Mouse (Mus musculus) MEL (cell line): Measurements from ENCODE around the gene Hp1bp3. TPM values are rescaled to one million over a fixed set of nuclear protein-coding genes. Genes with fewer than 3 reads are reported as not detected.

Experiments
- DNase-seq: peaks from one replicate; pipeline ENCODE4 v3.0.0; 2011; ENCODE audit warnings: low read depth, low spot score
- H3K27ac ChIP-seq: 2 replicates; pipeline ENCODE4 v1.5.1; 2012; ENCODE audit warnings: low read depth, mild to moderate bottlenecking, control low read depth, low read length, moderate library complexity; ENCODE audit not compliant: control insufficient read depth
- H3K27me3 ChIP-seq, 2 experiments: fragments of 150-350 bp in 1 of 2; sonication (generic) in 1 of 2; 2 replicates each; pipeline ENCODE4 v1.6.1; 2012; ENCODE audit warnings: low read length in 2 of 2, mild to moderate bottlenecking in 2 of 2, improper control_type of control experiment in 1 of 2, moderate library complexity in 1 of 2; ENCODE audit not compliant: insufficient read depth in 2 of 2, control insufficient read depth in 1 of 2
- H3K36me3 ChIP-seq, 2 experiments: 2 replicates each; pipeline ENCODE4 v1.6.1; 2012 to 2014; ENCODE audit warnings: low read length in 2 of 2, improper control_type of control experiment in 1 of 2, inconsistent platforms in 1 of 2, mild to moderate bottlenecking in 1 of 2; ENCODE audit not compliant: insufficient read depth in 2 of 2, control insufficient read depth in 1 of 2
- H3K4me1 ChIP-seq, 2 experiments: fragments of 150-350 bp in 1 of 2; sonication (generic) in 1 of 2; 2 replicates each; pipeline ENCODE4 v1.6.1; 2012; ENCODE audit warnings: low read length in 2 of 2, improper control_type of control experiment in 1 of 2, mild to moderate bottlenecking in 1 of 2; ENCODE audit not compliant: insufficient read depth in 2 of 2, control insufficient read depth in 1 of 2
- H3K4me3 ChIP-seq, 2 experiments: fragments of 150-350 bp in 1 of 2; sonication (generic) in 1 of 2; 2 replicates each; pipeline ENCODE4 v1.5.1; 2012; ENCODE audit warnings: low read depth in 2 of 2, low read length in 2 of 2, mild to moderate bottlenecking in 2 of 2, moderate library complexity in 2 of 2, control low read depth in 1 of 2, improper control_type of control experiment in 1 of 2; ENCODE audit not compliant: control insufficient read depth in 1 of 2, insufficient read depth in 1 of 2
- H3K79me2 ChIP-seq: 2 replicates; pipeline ENCODE4 v1.6.1; 2012; ENCODE audit warnings: mild to moderate bottlenecking, low read length, moderate library complexity; ENCODE audit not compliant: control insufficient read depth, poor library complexity, insufficient read depth
- H3K9ac ChIP-seq: 2 replicates; pipeline ENCODE4 v1.6.1; 2012; ENCODE audit warnings: low read depth, mild to moderate bottlenecking, control low read depth, low read length, moderate library complexity; ENCODE audit not compliant: control insufficient read depth, poor library complexity, severe bottlenecking
- H3K9me3 ChIP-seq: fragments of 150-350 bp; sonication (generic); replicated peaks from 2 replicates; pipeline ENCODE4 v1.6.1; 2012; ENCODE audit warnings: mild to moderate bottlenecking, low read length, improper control_type of control experiment, moderate library complexity; ENCODE audit not compliant: insufficient read depth
- CHD1 ChIP-seq: IDR thresholded peaks from 2 replicates; pipeline ENCODE4 v1.6.1; 2012; ENCODE audit warnings: low read depth, mild to moderate bottlenecking, inconsistent platforms, low read length, improper control_type of control experiment
- CHD2 ChIP-seq: IDR thresholded peaks from 2 replicates; pipeline ENCODE4 v1.6.1; 2011; ENCODE audit warnings: low read length, improper control_type of control experiment
- CTCF ChIP-seq, 3 experiments: IDR thresholded peaks in 2 of 3; conservative IDR thresholded peaks in 1 of 3; 2 replicates each; pipeline ENCODE4 v1.5.1; 2011 to 2012; ENCODE audit warnings: low read length in 3 of 3, low read depth in 2 of 3, mild to moderate bottlenecking in 2 of 3, improper control_type of control experiment in 1 of 3, inconsistent platforms in 1 of 3, mixed read lengths in 1 of 3, moderate library complexity in 1 of 3; ENCODE audit not compliant: control insufficient read depth in 1 of 3, insufficient read depth in 1 of 3, poor library complexity in 1 of 3, severe bottlenecking in 1 of 3
- ELF1 ChIP-seq: IDR thresholded peaks from 2 replicates; pipeline ENCODE4 v1.6.1; 2014; ENCODE audit warnings: low read depth, mild to moderate bottlenecking, inconsistent platforms, low read length, improper control_type of control experiment, moderate library complexity
- GATA1 ChIP-seq: IDR thresholded peaks from 2 replicates; pipeline ENCODE4 v1.6.1; 2011; ENCODE audit warnings: low read depth, low read length, improper control_type of control experiment
- HCFC1 ChIP-seq: IDR thresholded peaks from 2 replicates; pipeline ENCODE4 v1.6.1; 2012; ENCODE audit warnings: low read depth, mild to moderate bottlenecking, inconsistent platforms, low read length, improper control_type of control experiment, moderate library complexity
- JUND ChIP-seq: IDR thresholded peaks from 2 replicates; pipeline ENCODE4 v1.6.1; 2011; ENCODE audit warnings: low read depth, mild to moderate bottlenecking, improper control_type of control experiment, low read length
- KAT2A ChIP-seq: conservative IDR thresholded peaks from 2 replicates; pipeline ENCODE4 v1.6.1; 2012; ENCODE audit warnings: low read depth, low read length, improper control_type of control experiment, inconsistent platforms
- MAFK ChIP-seq: IDR thresholded peaks from 2 replicates; pipeline ENCODE4 v1.6.1; 2011; ENCODE audit warnings: low read depth, mild to moderate bottlenecking, low read length, improper control_type of control experiment, borderline replicate concordance
- MAX ChIP-seq: IDR thresholded peaks from 2 replicates; pipeline ENCODE4 v1.6.1; 2011; ENCODE audit warnings: low read length, improper control_type of control experiment
- MAZ ChIP-seq: IDR thresholded peaks from 2 replicates; pipeline ENCODE4 v1.6.1; 2012; ENCODE audit warnings: low read depth, mild to moderate bottlenecking, inconsistent platforms, low read length, improper control_type of control experiment
- MEF2A ChIP-seq: IDR thresholded peaks from 2 replicates; pipeline ENCODE4 v1.6.1; 2014; ENCODE audit warnings: low read depth, mild to moderate bottlenecking, inconsistent platforms, low read length, improper control_type of control experiment; ENCODE audit not compliant: poor library complexity, insufficient replicate concordance, severe bottlenecking; ENCODE audit errors: extremely low read depth
- MXI1 ChIP-seq: IDR thresholded peaks from 2 replicates; pipeline ENCODE4 v1.6.1; 2011; ENCODE audit warnings: mild to moderate bottlenecking, low read depth, low read length, improper control_type of control experiment
- NELFE ChIP-seq: IDR thresholded peaks from 2 replicates; pipeline ENCODE4 v1.6.1; 2011; ENCODE audit warnings: low read depth, low read length, improper control_type of control experiment
- NRF1 ChIP-seq: IDR thresholded peaks from 2 replicates; pipeline ENCODE4 v1.6.1; 2014; ENCODE audit warnings: low read depth, mild to moderate bottlenecking, inconsistent platforms, low read length, improper control_type of control experiment, moderate library complexity; ENCODE audit not compliant: poor library complexity, insufficient read depth, severe bottlenecking
- POLR2A ChIP-seq, 2 experiments: IDR thresholded peaks; 2 replicates each; pipeline ENCODE4 v1.6.1; 2011 to 2012; ENCODE audit warnings: low read length in 2 of 2, mild to moderate bottlenecking in 2 of 2, control low read depth in 1 of 2, improper control_type of control experiment in 1 of 2, low read depth in 1 of 2, moderate library complexity in 1 of 2; ENCODE audit not compliant: control insufficient read depth in 1 of 2, insufficient read depth in 1 of 2, poor library complexity in 1 of 2
- POLR2AphosphoS2 ChIP-seq: IDR thresholded peaks from 2 replicates; pipeline ENCODE4 v1.6.1; 2011; ENCODE audit warnings: low read length, improper control_type of control experiment
- SIN3A ChIP-seq: IDR thresholded peaks from 2 replicates; pipeline ENCODE4 v1.6.1; 2012; ENCODE audit warnings: low read length, improper control_type of control experiment, inconsistent platforms
- TAL1 ChIP-seq: IDR thresholded peaks from 2 replicates; pipeline ENCODE4 v1.6.1; 2012; ENCODE audit warnings: mild to moderate bottlenecking, inconsistent platforms, low read length, moderate library complexity, mixed read lengths
- TCF12 ChIP-seq: IDR thresholded peaks from 2 replicates; pipeline ENCODE4 v1.6.1; 2014; ENCODE audit warnings: low read depth, mild to moderate bottlenecking, inconsistent platforms, low read length, improper control_type of control experiment, moderate library complexity
- UBTF ChIP-seq: IDR thresholded peaks from 2 replicates; pipeline ENCODE4 v1.6.1; 2012; ENCODE audit warnings: low read depth, mild to moderate bottlenecking, inconsistent platforms, low read length, improper control_type of control experiment, moderate library complexity, borderline replicate concordance; ENCODE audit not compliant: insufficient read depth
- USF1 ChIP-seq: IDR thresholded peaks from 2 replicates; pipeline ENCODE4 v1.6.1; 2014; ENCODE audit warnings: low read depth, mild to moderate bottlenecking, inconsistent platforms, low read length, improper control_type of control experiment, moderate library complexity
- polyA plus RNA-seq, 2 experiments: library from polyadenylated mRNA; stranded (reverse) in 1 of 2; unstranded in 1 of 2; fragments of >175 nt in 1 of 2; fragments of >200 nt in 1 of 2; gene quantifications; 2 replicates each; pipeline versions ENCODE4 v1.2.1 to v1.2.4; 2012; ENCODE audit warnings: low replicate concordance in 2 of 2, low read depth in 1 of 2; ENCODE audit not compliant: insufficient read length in 2 of 2, insufficient read depth in 1 of 2, missing spikeins in 1 of 2
- total RNA-seq: library from RNA; depleted of rRNA; stranded (reverse); fragments of 300-350 nt; gene quantifications from 2 replicates; pipeline ENCODE4 v1.2.3, GENCODE M21; 2012

The Hp1bp3 gene
- total and polyA plus RNA-seq, 3 experiments, result 45.1 to 74.0 TPM; not detected in 1

- TF ChIP-seq MEF2A (no peak), JUND (no peak), HCFC1 (peak; percentile 89), KAT2A (peak; percentile 60), TAL1 (no peak), POLR2AphosphoS2 (no peak; the same call in 1 of the 2 replicates), POLR2A (IDR thresholded peaks at IDR 0.05; ENCODE audit: control insufficient read depth in 1 of 2, insufficient read depth in 1 of 2, low read depth in 1 of 2, low read length in 2 of 2, poor library complexity in 1 of 2) (peak in 1 of 2 experiments; percentile 53; a peak in 2 of 4 replicates), SIN3A (peak; percentile 85; the same call in 1 of the 2 replicates), CHD1 (no peak), NELFE (peak; percentile 90), NRF1 (peak; percentile 94), MAZ (peak; percentile 50; the same call in 1 of the 2 replicates), MXI1 (peak; percentile 63), TCF12 (peak; percentile 34), USF1 (peak; percentile 32; the same call in 1 of the 2 replicates), MAFK (no peak), MAX (peak; percentile 59; the same call in 1 of the 2 replicates), ELF1 (peak; percentile 80), CHD2 (peak; percentile 31; the same call in 1 of the 2 replicates)
- TF ChIP-seq, all 39 proteins: peak for 13
- peak; percentile 98 for DNase-seq
- Histone ChIP-seq H3K36me3 (peaks cover 14 to 17% of the 10 kb centered on the region in 2 experiments), H3K9ac (peak overlapping the region; percentile 97), H3K9me3 (no peaks in the 10 kb centered on the region), H3K27me3 (no peaks in the 10 kb centered on the region), H3K4me3 (peak overlapping the region; percentile 88 to 97), H3K79me2 (peaks cover 35% of the 10 kb centered on the region), H3K4me1 (peaks cover 7 to 14% of the 10 kb centered on the region in 2 experiments), H3K27ac (peak overlapping the region; percentile 74)
Measured at GRCm38 (mm10) chr4:138216891-138217392, 846 bp downstream of the Hp1bp3 start.

- peak; percentile 62 for DNase-seq
Measured at GRCm38 (mm10) chr4:138217441-138217840, 1.3 kb downstream of the Hp1bp3 start.

More at GRCm38 (mm10) chr4:138217441-138217840, 1.3 kb downstream of the Hp1bp3 start:
- Histone ChIP-seq H3K36me3 (peaks cover 15 to 17% of the 10 kb centered on the region in 2 experiments), H3K9ac (peak overlapping the region; percentile 97), H3K9me3 (no peaks in the 10 kb centered on the region), H3K27ac (peak overlapping the region; percentile 74), H3K4me1 (peaks cover 7 to 14% of the 10 kb centered on the region in 2 experiments), H3K79me2 (peaks cover 35% of the 10 kb centered on the region), H3K27me3 (no peaks in the 10 kb centered on the region), H3K4me3 (peak overlapping the region; percentile 88 to 96)
- TF ChIP-seq MXI1 (peak; percentile 42; the same call in 1 of the 2 replicates), GATA1 (no peak), POLR2A (IDR thresholded peaks at IDR 0.05; ENCODE audit: control insufficient read depth in 1 of 2, insufficient read depth in 1 of 2, low read depth in 1 of 2, low read length in 2 of 2, poor library complexity in 1 of 2) (peak in 1 of 2 experiments; percentile 3; a peak in 1 of 4 replicates), CHD1 (peak; percentile 76; the same call in 1 of the 2 replicates), UBTF (peak; percentile 67; the same call in 1 of the 2 replicates), CTCF (IDR thresholded peaks at IDR 0.05 in 2 of 3, conservative IDR thresholded peaks at IDR 0.05 in 1 of 3; ENCODE audit: control insufficient read depth in 1 of 3, insufficient read depth in 1 of 3, low read depth in 2 of 3, low read length in 3 of 3, poor library complexity in 1 of 3, severe bottlenecking in 1 of 3) (no peak)
